Mouse (Mus musculus) MN1 (cell line): ENCODE measurements around the gene Cebpg.

ENCODE experiments used
- DNase-seq: peaks from one replicate; pipeline ENCODE4 v3.0.0-alpha.2; 2016; ENCODE audit warnings: low spot score

The Cebpg gene

GRCm38 (mm10) chr7:35025409-35026275, 30.7 kb downstream of the Cebpg start:
- peak; percentile 56 for DNase-seq

- DNase-seq, result no peak
Observed at GRCm38 (mm10) chr7:35024426-35024825, 31.9 kb downstream of the Cebpg start.

GRCm38 (mm10) chr7:35023251-35023650, 33.1 kb downstream of the Cebpg start:
- no peak for DNase-seq

GRCm38 (mm10) chr7:35021365-35021764, 35.0 kb downstream of the Cebpg start:
- no peak for DNase-seq

GRCm38 (mm10) chr7:35015252-35015651, 41.1 kb downstream of the Cebpg start:
- DNase-seq, result peak; percentile 49

- DNase-seq, result no peak
Observed at GRCm38 (mm10) chr7:35013228-35013627, 43.1 kb downstream of the Cebpg start.

- DNase-seq, result no peak
Observed at GRCm38 (mm10) chr7:35006661-35007060, 49.7 kb downstream of the Cebpg start.

- no peak for DNase-seq
Observed at GRCm38 (mm10) chr7:35003171-35003737, 53.1 kb downstream of the Cebpg start.

- DNase-seq, result no peak
Observed at GRCm38 (mm10) chr7:35000839-35001238, 55.5 kb downstream of the Cebpg start.
